Mouse (Mus musculus) cerebellum, adult 2 months (tissue): ENCODE results near the gene Dbndd1.

ENCODE experiments used
- CTCF ChIP-seq: fragments of 200-500 bp; IDR thresholded peaks from 2 replicates; pipeline ENCODE4 v1.5.1; 2011; ENCODE audit warnings: low read depth, mild to moderate bottlenecking, control low read depth, low read length, moderate library complexity, borderline replicate concordance; ENCODE audit not compliant: insufficient read depth
- POLR2A ChIP-seq: fragments of 200-500 bp; IDR thresholded peaks from 2 replicates; pipeline ENCODE4 v1.6.1; 2011; ENCODE audit warnings: low read length, control low read depth, borderline replicate concordance; ENCODE audit not compliant: insufficient read depth

DNA sequence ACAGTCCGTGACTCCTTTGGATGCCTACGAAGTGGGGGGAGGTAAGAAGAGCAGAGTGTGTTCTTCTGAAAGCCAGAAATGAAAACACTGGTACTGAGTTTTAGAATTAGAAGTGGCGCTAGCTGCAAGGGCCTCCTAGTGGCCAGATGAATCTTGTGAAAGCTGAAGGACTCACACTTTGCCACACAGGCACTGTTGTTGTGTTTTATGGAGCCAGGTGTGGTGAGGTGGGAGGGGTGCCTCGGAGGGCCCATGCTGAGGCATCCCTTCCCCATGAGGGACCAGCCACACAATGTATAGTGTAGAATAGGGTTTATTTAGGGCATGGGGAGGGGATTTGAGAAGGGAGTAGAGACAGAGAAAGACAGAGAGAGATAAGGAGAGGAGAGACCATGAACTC, 17.6 kb downstream of the Dbndd1 start:
- TF ChIP-seq CTCF (0 out of 2 replicates have a peak, but pooled peaks have one; percentile 6), POLR2A (no peak)
